Mouse (Mus musculus): ENCODE results near the gene Nrap.

Nrap gene

DNA sequence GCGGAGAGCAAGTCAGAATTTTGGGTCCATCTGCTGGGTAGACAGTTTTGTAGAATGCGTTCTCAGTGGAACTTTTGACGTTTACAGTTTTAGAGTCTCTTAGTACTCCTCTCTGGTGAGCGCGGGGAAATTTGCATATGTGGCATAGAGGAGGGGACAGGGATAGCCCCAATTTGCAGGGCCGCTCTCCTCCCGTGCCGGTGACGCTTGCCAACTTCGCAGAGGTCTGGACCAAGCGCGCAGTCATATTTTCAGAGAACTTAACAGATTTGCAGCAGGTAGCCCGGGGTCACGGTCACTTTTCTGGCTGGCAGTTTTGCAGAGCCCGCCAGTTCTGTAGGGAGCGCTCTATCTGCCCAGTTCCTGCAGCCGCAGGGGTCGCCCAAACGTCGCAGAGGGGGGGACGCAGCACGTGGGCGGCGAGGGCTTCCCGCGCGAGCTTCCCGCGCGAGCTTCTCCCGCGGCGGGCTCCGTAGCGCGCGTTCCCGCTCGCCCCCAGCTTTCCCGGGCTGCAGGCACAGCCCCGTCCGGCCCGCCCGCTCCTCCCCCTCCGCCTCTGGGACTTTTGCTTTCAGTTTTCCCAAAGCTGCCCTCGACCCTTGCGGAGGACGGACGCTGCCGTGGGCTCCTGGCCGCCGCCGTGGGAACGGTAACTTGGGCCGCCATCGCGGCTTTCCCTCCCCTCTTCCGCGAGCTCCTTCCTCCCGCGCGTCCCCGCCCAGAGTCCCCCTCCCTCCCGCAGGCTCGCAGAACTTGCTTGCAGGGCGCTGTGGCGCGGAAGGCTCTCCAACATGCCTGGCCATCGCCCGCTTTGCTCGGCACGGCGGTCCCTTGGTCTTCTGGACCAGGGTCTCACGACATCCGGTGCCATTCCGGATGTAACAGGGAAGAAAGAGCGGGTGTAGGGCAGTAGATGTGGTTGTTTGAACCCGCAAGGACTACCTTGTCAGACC is 7.1 kb upstream of the Nrap start, which contains the start of gene Casp7:
Gene Casp7, plus strand, starts transcription at position 461 of the 953 bp plus-strand sequence.
- peak; percentile 29 to 31 for DNase-seq (ENCODE audit: low spot score in 2 of 2)

GRCm38 (mm10) chr19:56396227-56396626 is 6.4 kb upstream of the Nrap start:
- DNase-seq (ENCODE audit: low spot score in 2 of 2) = no peak

- no peak for DNase-seq (ENCODE audit: low spot score in 2 of 2)
These were observed 5.5 kb upstream of the Nrap start for GRCm38 (mm10) chr19:56395183-56395935.

GRCm38 (mm10) chr19:56393311-56393866 is 3.6 kb upstream of the Nrap start:
- no peak for DNase-seq (ENCODE audit: low spot score in 2 of 2)

DNA sequence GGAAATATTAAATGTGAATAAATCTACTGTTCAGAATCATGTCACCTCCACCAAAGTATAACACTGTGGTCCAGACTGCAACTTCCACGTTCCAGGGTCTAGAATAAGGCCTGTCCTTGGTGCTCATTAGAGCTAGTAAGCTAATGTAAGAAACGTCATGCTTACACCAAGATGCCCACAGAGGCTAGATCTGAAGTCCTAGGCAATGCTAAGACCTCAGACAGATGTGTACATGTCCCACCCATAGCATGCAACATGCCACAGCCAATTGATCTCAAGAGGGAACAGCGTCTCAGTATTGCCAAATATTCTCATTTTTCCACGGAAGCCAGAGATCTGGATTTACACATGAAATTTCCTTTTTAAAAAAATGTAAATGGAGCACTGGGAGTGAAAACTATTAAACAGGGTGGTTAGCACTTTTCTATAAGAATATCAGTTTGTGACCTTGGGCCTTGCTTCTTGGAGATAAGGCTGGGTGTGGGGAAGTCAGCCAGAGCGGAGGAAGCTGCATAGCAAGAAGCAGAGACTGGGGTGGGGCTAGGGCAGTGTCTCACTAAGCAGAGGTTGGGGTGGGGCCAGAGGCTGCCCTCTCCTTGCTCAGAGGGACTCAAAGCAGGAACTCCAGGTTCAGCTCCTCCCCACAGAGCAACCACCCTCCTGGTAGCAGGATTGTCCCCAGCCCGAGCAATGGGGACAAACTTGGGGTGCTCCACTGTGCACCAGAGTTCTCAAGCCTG is 1.6 kb upstream of the Nrap start:
- DNase-seq (ENCODE audit: low spot score in 2 of 2) = no peak

- DNase-seq (ENCODE audit: low spot score in 2 of 2) = no peak
These were observed 661 bp downstream of the Nrap start for GRCm38 (mm10) chr19:56389176-56389575.

DNA sequence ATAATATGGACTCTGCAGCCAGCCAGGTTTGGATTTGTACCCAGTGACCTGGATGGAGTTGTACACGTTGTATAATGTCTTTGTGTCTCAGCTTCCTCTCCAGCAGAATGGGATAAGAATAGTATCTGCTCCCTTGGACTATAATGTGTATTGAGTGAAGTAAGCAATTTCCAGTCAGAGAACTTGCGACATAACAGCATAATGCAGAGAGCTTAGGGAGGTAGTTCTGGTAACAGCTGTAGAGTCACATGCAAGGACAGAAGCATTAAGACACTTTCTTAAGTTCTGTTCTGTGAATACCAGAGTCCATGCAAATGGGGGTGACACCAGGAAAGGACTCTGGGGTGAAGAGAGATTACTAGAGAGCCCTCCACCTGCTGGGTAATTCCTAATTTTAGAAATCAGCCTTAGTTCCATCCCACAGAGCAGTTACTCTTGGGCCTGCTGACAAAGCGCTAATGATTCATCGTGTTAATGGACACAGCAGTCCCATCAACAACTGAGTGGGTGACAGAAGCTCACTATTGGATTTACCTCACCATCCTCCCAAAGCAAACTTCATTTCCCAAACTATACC is 2.0 kb downstream of the Nrap start:
- DNase-seq (ENCODE audit: low spot score in 2 of 2) = no peak

DNA sequence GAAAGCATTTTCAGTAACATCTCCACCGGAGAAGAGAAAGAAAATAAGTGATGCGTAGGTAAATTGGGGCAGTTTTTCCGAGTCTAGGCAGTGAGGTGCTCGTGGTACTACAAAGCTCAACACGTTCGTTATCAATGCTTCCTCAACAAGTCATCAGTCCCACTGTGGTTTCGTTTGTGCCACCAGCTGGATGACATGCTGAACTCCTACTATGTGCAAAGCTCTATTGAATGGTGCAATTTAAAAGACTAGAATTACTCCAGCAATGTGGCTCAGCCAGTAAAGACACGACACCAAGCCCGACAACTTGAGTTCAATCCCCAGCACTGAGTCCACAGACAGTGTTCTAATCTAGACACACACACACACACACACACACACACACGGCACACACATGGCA is 3.7 kb downstream of the Nrap start:
- DNase-seq (ENCODE audit: low spot score in 2 of 2) = no peak

- DNase-seq (ENCODE audit: low spot score in 2 of 2) = no peak
These were observed 4.3 kb downstream of the Nrap start for GRCm38 (mm10) chr19:56385546-56385945.

DNA sequence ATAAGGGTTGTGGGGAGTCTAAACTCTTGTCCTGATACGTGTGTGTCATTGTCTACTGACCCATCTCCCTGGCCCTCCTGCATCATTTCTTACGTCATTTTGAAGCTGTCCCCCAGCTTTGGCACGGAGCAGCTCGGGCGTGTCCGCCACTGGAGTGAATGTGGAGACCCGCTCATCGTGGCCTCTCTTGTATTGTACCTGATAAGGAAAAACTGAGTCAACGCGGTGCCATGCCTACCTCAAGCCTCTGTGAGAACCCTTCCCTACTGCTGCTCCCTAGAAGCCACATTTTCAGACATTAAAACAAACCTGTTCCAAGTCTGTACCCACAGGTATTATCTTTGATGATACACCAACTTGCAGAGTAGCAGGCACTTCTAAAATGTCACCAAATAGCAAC is 8.4 kb downstream of the Nrap start:
- DNase-seq (ENCODE audit: low spot score in 2 of 2) = no peak

DNA sequence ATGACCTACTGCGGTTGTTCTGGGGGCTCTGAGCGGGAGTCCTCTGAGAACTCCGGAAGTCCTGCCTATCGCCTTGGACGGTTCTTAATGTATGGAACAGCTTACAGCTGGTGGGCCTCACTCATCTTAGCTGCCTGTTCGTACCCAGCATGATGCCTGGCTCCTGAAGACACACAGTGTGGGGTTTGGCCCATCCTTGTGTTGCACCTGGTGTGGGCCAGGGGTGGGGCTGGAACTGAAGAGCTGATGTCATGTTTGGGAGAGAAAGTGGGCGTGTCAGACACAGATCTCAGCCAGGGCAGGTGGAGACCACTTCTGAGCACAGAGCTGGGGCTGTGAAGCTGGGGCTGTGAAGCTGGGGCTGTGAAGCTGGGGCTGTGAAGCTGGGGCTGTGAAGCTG is 9.5 kb downstream of the Nrap start:
- DNase-seq (ENCODE audit: low spot score in 2 of 2) = no peak

DNA sequence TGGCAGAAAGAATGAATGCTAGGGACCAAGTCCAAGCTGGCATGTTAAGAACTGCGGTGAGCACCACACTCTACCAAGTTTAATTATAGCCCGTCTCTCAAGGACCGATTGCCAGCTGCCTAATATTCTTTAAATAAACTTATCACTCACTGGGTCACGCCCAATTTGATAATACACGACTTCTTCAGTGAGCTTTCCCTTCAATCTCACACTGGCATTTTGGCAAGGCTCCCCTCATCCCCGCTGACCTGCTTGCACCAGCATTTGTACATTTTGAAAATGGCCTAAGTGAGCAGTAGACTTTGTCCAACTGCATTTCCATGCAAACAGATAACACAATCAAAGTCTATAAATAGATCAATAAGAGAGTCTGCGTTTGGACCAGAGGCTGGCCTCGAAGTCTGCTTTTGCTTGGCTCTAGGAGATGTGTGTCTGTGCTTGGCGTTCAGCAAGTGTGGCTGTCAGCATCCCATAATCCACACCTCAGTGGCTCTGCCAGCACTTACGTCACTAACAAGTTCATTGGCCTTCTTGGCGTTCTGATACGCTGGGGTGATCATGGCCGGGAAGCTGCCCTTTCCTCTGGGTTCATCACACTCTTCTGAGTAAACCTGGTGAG is 11.2 kb downstream of the Nrap start:
- DNase-seq (ENCODE audit: low spot score in 2 of 2) = no peak

- no peak for DNase-seq (ENCODE audit: low spot score in 2 of 2)
These were observed 11.8 kb downstream of the Nrap start for GRCm38 (mm10) chr19:56378007-56378406.

DNA sequence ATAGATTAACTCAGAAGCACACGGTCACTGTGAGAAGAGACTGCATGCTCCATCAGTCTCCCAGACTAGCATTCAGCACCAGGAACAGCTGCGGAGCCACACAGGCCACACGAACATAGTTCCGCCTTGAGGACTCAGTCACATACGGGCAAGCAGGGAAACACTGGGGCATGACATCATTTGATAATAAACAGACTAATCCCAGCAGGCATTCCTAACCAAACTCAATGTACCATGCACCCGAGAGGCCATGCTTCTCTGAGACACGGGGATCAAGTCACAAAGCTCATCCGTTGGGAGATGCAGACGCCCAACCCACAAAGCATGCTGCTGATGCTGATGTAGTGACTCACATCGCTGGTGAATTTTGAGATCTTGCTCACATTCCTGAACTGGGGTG is 15.8 kb downstream of the Nrap start:
- DNase-seq (ENCODE audit: low spot score in 2 of 2) = no peak

DNA sequence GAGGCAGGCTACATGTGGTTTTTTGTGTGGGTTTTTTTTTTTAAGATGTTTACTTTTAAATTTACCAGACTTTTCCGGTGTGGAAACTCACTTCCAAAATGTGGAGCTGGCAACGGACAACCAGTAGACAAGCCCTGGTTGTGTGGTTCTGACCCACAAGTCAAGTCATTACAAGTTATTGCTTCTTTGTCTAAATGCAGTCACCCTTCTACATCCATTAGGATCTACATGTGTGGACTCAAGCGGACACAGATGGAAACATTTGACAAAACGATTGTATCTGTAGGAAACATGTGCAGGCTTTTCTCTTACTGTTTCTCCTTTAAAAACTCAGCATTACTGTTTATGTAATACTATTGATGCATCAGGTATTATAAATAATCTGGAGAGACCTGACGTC is 16.6 kb downstream of the Nrap start:
- DNase-seq (ENCODE audit: low spot score in 2 of 2) = no peak

- DNase-seq (ENCODE audit: low spot score in 2 of 2) = no peak
These were observed 17.6 kb downstream of the Nrap start for GRCm38 (mm10) chr19:56372226-56372625.

DNA sequence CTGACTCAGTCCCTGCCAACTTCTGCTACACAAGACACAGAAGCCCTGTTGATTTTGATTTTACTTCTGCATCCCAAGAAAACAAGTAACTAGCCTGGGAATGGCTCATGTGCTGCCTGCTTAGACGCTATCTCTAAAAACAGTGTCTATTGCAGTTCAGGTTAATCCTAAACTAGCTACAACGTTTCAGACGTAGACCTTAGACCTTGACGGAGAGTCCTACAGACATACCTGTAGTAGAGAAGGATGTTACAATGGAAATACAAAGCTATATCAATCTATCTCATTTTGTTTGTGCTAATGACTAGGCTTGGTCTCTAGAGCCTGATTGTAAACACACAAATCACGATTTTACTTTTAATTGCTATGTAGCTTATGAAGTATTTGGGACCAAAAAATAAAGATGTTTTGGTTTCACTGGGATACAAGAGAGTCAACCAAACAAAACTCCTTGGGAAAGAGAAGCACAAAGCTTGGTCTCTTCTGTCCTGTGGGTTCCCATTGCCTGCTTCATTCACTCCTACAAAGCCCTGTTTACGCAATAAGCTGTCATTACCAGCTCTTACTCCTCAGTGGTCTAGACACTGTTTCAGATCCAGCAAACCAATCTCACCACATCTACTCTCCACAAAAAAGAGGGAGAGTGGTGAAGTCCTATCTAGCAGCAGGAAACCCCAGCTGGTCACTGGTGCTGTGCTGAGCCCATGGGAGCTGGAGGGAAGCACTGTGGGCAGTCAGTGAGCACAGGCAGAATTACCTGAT is 19.3 kb downstream of the Nrap start:
- no peak for DNase-seq (ENCODE audit: low spot score in 2 of 2)

DNA sequence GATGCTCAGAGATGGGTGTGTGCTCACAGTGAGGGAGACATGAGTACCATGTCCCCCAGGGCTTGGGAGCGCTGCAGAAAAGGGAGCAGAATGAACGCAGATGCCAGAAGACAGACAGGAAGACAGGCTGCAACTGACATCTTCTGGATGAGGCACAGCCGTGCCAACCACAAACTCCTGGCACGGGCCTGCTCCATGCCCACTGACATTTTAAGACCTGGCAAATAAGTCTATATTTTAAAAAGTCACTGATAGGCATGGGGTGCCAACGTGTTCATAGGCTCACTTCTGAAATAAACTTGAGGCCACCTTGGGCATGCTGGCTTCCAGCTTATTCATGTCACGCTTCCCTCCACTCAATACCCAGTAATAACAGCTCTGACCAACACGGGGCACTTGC is 20.9 kb downstream of the Nrap start:
- DNase-seq (ENCODE audit: low spot score in 2 of 2) = no peak

- peak; percentile 14 to 39 for DNase-seq (ENCODE audit: low spot score in 2 of 2)
These were observed 22.1 kb downstream of the Nrap start for GRCm38 (mm10) chr19:56367778-56368177.

- DNase-seq (ENCODE audit: low spot score in 2 of 2) = no peak
These were observed 23.2 kb downstream of the Nrap start for GRCm38 (mm10) chr19:56366625-56367024.

All from frontal cortex, postnatal 36 days (tissue).